Mouse (Mus musculus) heart, embryonic 11.5 days (tissue): Measurements from ENCODE around the gene Ermard. TPM values are rescaled to one million over a fixed set of nuclear protein-coding genes. Genes with fewer than 3 reads are reported as not detected.

Experiments
- ATAC-seq: fragments of 200-750 bp; cut with Nextera tagmentation; replicated peaks from 2 replicates; pipeline ENCODE4 v1.8.0; 2017; ENCODE audit warnings: moderate library complexity; ENCODE audit not compliant: insufficient number of reproducible peaks, low FRiP score, low TSS enrichment
- H3K27ac ChIP-seq: fragments of 300-500 bp; sonication (generic); 2 replicates; pipeline ENCODE4 v1.5.1; 2014; ENCODE audit warnings: mild to moderate bottlenecking, low read depth, low read length
- H3K27me3 ChIP-seq: fragments of 300-500 bp; sonication (generic); 2 replicates; pipeline ENCODE4 v1.6.1; 2014; ENCODE audit warnings: mild to moderate bottlenecking, low read length, mixed read lengths; ENCODE audit not compliant: control insufficient read depth, insufficient read depth
- H3K36me3 ChIP-seq: fragments of 300-500 bp; sonication (generic); 2 replicates; pipeline ENCODE4 v1.6.1; 2014; ENCODE audit warnings: mild to moderate bottlenecking, low read length, moderate library complexity, mixed read lengths; ENCODE audit not compliant: control insufficient read depth, insufficient read depth
- H3K4me1 ChIP-seq: fragments of 300-500 bp; sonication (generic); 2 replicates; pipeline ENCODE4 v1.6.1; 2014; ENCODE audit warnings: low read length; ENCODE audit not compliant: control insufficient read depth, insufficient read depth
- H3K4me2 ChIP-seq: fragments of 300-500 bp; sonication (generic); 2 replicates; pipeline ENCODE4 v1.6.1; 2014; ENCODE audit warnings: mild to moderate bottlenecking, moderate library complexity
- H3K4me3 ChIP-seq: fragments of 300-500 bp; sonication (generic); 2 replicates; pipeline ENCODE4 v1.5.1; 2014; ENCODE audit warnings: low read depth, low read length
- H3K9ac ChIP-seq: fragments of 300-500 bp; sonication (generic); 2 replicates; pipeline ENCODE4 v1.6.1; 2014; ENCODE audit warnings: mild to moderate bottlenecking, low read depth, low read length, moderate library complexity
- H3K9me3 ChIP-seq: fragments of 300-500 bp; sonication (generic); replicated peaks from 2 replicates; pipeline ENCODE4 v1.6.1; 2016; ENCODE audit warnings: low read length; ENCODE audit not compliant: control insufficient read depth
- WGBS: fragments of 180-500 bp; shearing (Covaris S2); extraction: QIAGEN DNeasy Blood & Tissue Kit; methylation state at CpG from one replicate; pipeline ENCODE4 v1.1.7; 2014; ENCODE audit not compliant: insufficient replicate concordance; 5-methylcytosine and 5-hydroxymethylcytosine counted together
- polyA plus RNA-seq: library from polyadenylated mRNA; unstranded; fragments of >200 nt; fragmentation: Nextera tagmentation; extraction: Ambion mirVana; gene quantifications from 2 replicates; pipeline ENCODE4 v1.2.1, GENCODE M21; 2014

The Ermard gene
- polyA plus RNA-seq, 1 experiment from 2014 or later, result 61.0 TPM

- peaks cover 3% of the 10 kb centered on the region; the same call in 1 of the 2 replicates for H3K27me3 ChIP-seq
- WGBS, result 76% methylated on average over 4 of the region's 4 CpGs
Measured at GRCm38 (mm10) chr17:15055925-15056324, 14.9 kb downstream of the Ermard start.

GRCm38 (mm10) chr17:15058161-15058591, 17.2 kb downstream of the Ermard start:
- peak overlapping the region; percentile 78 for H3K27ac ChIP-seq
- no peaks in the 10 kb centered on the region for H3K9me3 ChIP-seq
- H3K27me3 ChIP-seq, result peaks cover 9% of the 10 kb centered on the region; the same call in 1 of the 2 replicates
- 36% methylated on average over 5 of the region's 5 CpGs for WGBS
- peaks cover 21% of the 10 kb centered on the region for H3K4me1 ChIP-seq
- no peak overlapping the region for H3K4me3 ChIP-seq
- H3K36me3 ChIP-seq, result peaks cover 5% of the 10 kb centered on the region; the same call in 1 of the 2 replicates
- peak; percentile 88 for ATAC-seq
- H3K9ac ChIP-seq, result no peak overlapping the region
- H3K4me2 ChIP-seq, result no peak overlapping the region

More at GRCm38 (mm10) chr17:15055925-15056324, 14.9 kb downstream of the Ermard start:
- ATAC-seq, result no peak
- Histone ChIP-seq H3K4me2 (no peak overlapping the region), H3K36me3 (peaks cover 2% of the 10 kb centered on the region; the same call in 1 of the 2 replicates), H3K9ac (no peak overlapping the region), H3K27ac (no peak overlapping the region), H3K4me3 (no peak overlapping the region), H3K9me3 (no peaks in the 10 kb centered on the region), H3K4me1 (peaks cover 21% of the 10 kb centered on the region)

GRCm38 (mm10) chr17:15059646-15060045, 18.6 kb downstream of the Ermard start:
- no peak overlapping the region for H3K9ac ChIP-seq
- H3K4me3 ChIP-seq, result no peak overlapping the region
- H3K4me2 ChIP-seq, result no peak overlapping the region
- WGBS, result 91% methylated on average over 14 of the region's 14 CpGs
- H3K27ac ChIP-seq, result no peak overlapping the region
- H3K27me3 ChIP-seq, result peaks cover 9% of the 10 kb centered on the region; the same call in 1 of the 2 replicates
- H3K36me3 ChIP-seq, result peaks cover 5% of the 10 kb centered on the region; the same call in 1 of the 2 replicates
- H3K4me1 ChIP-seq, result peaks cover 21% of the 10 kb centered on the region
- H3K9me3 ChIP-seq, result no peaks in the 10 kb centered on the region
- no peak for ATAC-seq

- Histone ChIP-seq H3K27me3 (peaks cover 9% of the 10 kb centered on the region; the same call in 1 of the 2 replicates), H3K36me3 (peaks cover 5% of the 10 kb centered on the region; the same call in 1 of the 2 replicates), H3K27ac (no peak overlapping the region), H3K4me3 (no peak overlapping the region), H3K9ac (no peak overlapping the region), H3K4me2 (no peak overlapping the region), H3K9me3 (no peaks in the 10 kb centered on the region), H3K4me1 (peaks cover 21% of the 10 kb centered on the region)
- WGBS, result 89% methylated on average over 6 of the region's 6 CpGs
- ATAC-seq, result no peak
Measured at GRCm38 (mm10) chr17:15060356-15060755, 19.3 kb downstream of the Ermard start.

GRCm38 (mm10) chr17:15065391-15066024, 24.5 kb downstream of the Ermard start:
- Histone ChIP-seq H3K9me3 (no peaks in the 10 kb centered on the region), H3K9ac (no peak overlapping the region), H3K27ac (no peak overlapping the region), H3K4me1 (peaks cover 21% of the 10 kb centered on the region), H3K4me2 (peak overlapping the region; percentile 38), H3K36me3 (0 out of 2 replicates have a peak, but pooled peaks cover 3% of the 10 kb centered on the region), H3K4me3 (no peak overlapping the region), H3K27me3 (0 out of 2 replicates have a peak, but pooled peaks cover 6% of the 10 kb centered on the region)
- ATAC-seq, result no peak
- WGBS, result 38% methylated on average over 13 of the region's 13 CpGs

- Histone ChIP-seq H3K9me3 (no peaks in the 10 kb centered on the region), H3K27me3 (0 out of 2 replicates have a peak, but pooled peaks cover 6% of the 10 kb centered on the region), H3K4me3 (no peak overlapping the region), H3K4me2 (peak overlapping the region; percentile 38), H3K9ac (no peak overlapping the region), H3K36me3 (0 out of 2 replicates have a peak, but pooled peaks cover 3% of the 10 kb centered on the region), H3K4me1 (peaks cover 21% of the 10 kb centered on the region), H3K27ac (no peak overlapping the region)
- no peak for ATAC-seq
- 40% methylated on average over 6 of the region's 6 CpGs for WGBS
Measured at GRCm38 (mm10) chr17:15066066-15066465, 25.1 kb downstream of the Ermard start.

- no peak for ATAC-seq
- H3K9me3 ChIP-seq, result no peaks in the 10 kb centered on the region
- 0 out of 2 replicates have a peak, but pooled peaks cover 1% of the 10 kb centered on the region for H3K27me3 ChIP-seq
- no peak overlapping the region for H3K4me3 ChIP-seq
- H3K4me2 ChIP-seq, result no peak overlapping the region
- peaks cover 21% of the 10 kb centered on the region for H3K4me1 ChIP-seq
- WGBS, result 44% methylated on average over 1 of the region's 1 CpGs
- no peak overlapping the region for H3K9ac ChIP-seq
- no peak overlapping the region for H3K27ac ChIP-seq
- 0 out of 2 replicates have a peak, but pooled peaks cover 2% of the 10 kb centered on the region for H3K36me3 ChIP-seq
Measured at GRCm38 (mm10) chr17:15066911-15067310, 25.9 kb downstream of the Ermard start.

GRCm38 (mm10) chr17:15068040-15068792, 27.2 kb downstream of the Ermard start:
- H3K4me2 ChIP-seq, result no peak overlapping the region
- peak overlapping the region; percentile 16; the same call in 1 of the 2 replicates for H3K27ac ChIP-seq
- no peaks in the 10 kb centered on the region for H3K36me3 ChIP-seq
- no peaks in the 10 kb centered on the region for H3K27me3 ChIP-seq
- H3K4me3 ChIP-seq, result no peak overlapping the region
- ATAC-seq, result peak; percentile 24; the same call in 1 of the 2 replicates
- peaks cover 21% of the 10 kb centered on the region for H3K4me1 ChIP-seq
- 45% methylated on average over 8 of the region's 8 CpGs for WGBS
- H3K9ac ChIP-seq, result no peak overlapping the region
- H3K9me3 ChIP-seq, result no peaks in the 10 kb centered on the region
